Mouse (Mus musculus): ENCODE measurements around the gene Rtp4. TPM values are rescaled to one million over a fixed set of nuclear protein-coding genes. Genes with fewer than 3 reads are reported as not detected.
A peak's percentile ranks its signal among the peaks of the same experiment; 100 is the strongest.

The Rtp4 gene
- polyA plus RNA-seq, 1 experiment from 2014 or later, result 6.2 TPM

- Histone ChIP-seq H3K4me2 (ENCODE audit: low read length) (no peak overlapping the region), H3K9me3 (ENCODE audit: control insufficient read depth, low read length) (no peaks in the 10 kb centered on the region), H3K27me3 (replicated peaks; ENCODE audit: control insufficient read depth, insufficient read depth, low read length) (no peaks in the 10 kb centered on the region), H3K36me3 (ENCODE audit: control insufficient read depth, insufficient read depth, low read length) (no peaks in the 10 kb centered on the region), H3K27ac (ENCODE audit: low read depth) (no peak overlapping the region), H3K4me1 (replicated peaks; ENCODE audit: control insufficient read depth, insufficient read depth, low read length) (peaks cover 7% of the 10 kb centered on the region), H3K9ac (ENCODE audit: low read length) (no peak overlapping the region), H3K4me3 (ENCODE audit: low read depth, low read length) (no peak overlapping the region)
- no peak for DNase-seq (ENCODE audit: low spot score)
- ATAC-seq (replicated peaks; ENCODE audit: low FRiP score, low TSS enrichment, low read depth), result no peak
- WGBS, result 90% methylated on average over 4 of the region's 4 CpGs
These were observed 27.3 kb upstream of the Rtp4 start for GRCm38 (mm10) chr16:23492783-23493182.

DNA sequence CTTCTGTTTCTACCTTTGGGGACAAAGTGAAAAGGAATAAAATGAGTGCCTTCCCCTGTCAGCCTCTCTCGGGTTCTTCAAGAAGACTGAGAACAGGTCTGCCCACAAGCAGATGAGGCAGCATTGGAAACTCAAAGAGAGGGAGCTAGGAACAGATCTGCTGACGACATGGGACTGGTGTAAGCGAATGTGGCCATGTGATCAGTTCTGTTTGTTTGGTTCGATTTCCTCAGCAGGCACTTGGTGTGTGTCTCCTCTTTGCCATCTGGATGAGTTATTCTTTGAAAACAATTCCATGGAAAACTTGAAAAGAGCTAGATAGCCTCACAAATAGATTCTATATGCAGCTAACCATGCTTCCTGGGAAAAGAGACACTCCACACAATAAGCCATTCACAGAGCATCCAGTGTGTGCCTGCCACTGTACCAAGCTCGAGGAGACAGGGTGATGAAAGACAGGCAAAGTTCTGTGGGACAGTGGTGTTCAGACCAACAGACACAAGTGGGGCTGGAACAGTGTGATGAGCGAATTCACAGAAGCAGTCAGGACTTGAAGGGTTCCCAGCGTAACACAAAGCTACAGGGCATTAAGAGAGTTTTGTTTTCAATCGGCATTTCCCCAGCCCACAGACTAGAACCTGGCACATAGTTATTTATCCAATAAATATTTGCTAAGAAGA, 23.7 kb upstream of the Rtp4 start:
- ATAC-seq (replicated peaks; ENCODE audit: low FRiP score, low TSS enrichment, low read depth) (no peak), DNase-seq (ENCODE audit: low spot score) (no peak)
- WGBS, result 52% methylated on average over 8 of the region's 8 CpGs
- Histone ChIP-seq H3K4me2 (ENCODE audit: low read length) (no peak overlapping the region), H3K4me1 (replicated peaks; ENCODE audit: control insufficient read depth, insufficient read depth, low read length) (peaks cover 20% of the 10 kb centered on the region), H3K9ac (ENCODE audit: low read length) (no peak overlapping the region), H3K9me3 (ENCODE audit: control insufficient read depth, low read length) (no peaks in the 10 kb centered on the region), H3K4me3 (ENCODE audit: low read depth, low read length) (no peak overlapping the region), H3K36me3 (ENCODE audit: control insufficient read depth, insufficient read depth, low read length) (no peaks in the 10 kb centered on the region), H3K27ac (ENCODE audit: low read depth) (no peak overlapping the region), H3K27me3 (replicated peaks; ENCODE audit: control insufficient read depth, insufficient read depth, low read length) (no peaks in the 10 kb centered on the region)

- ATAC-seq (replicated peaks; ENCODE audit: low FRiP score, low TSS enrichment, low read depth) (0 out of 2 replicates have a peak, but pooled peaks have one; percentile 47), DNase-seq (ENCODE audit: low spot score) (no peak)
- H3K9ac ChIP-seq (ENCODE audit: low read length), result no peak overlapping the region
- no peak overlapping the region for H3K4me2 ChIP-seq (ENCODE audit: low read length)
- H3K4me3 ChIP-seq (ENCODE audit: low read depth, low read length), result no peak overlapping the region
- peaks cover 20% of the 10 kb centered on the region for H3K4me1 ChIP-seq (replicated peaks; ENCODE audit: control insufficient read depth, insufficient read depth, low read length)
- no peaks in the 10 kb centered on the region for H3K9me3 ChIP-seq (ENCODE audit: control insufficient read depth, low read length)
- H3K27ac ChIP-seq (ENCODE audit: low read depth), result no peak overlapping the region; the same call in 1 of the 2 replicates
- H3K27me3 ChIP-seq (replicated peaks; ENCODE audit: control insufficient read depth, insufficient read depth, low read length), result no peaks in the 10 kb centered on the region
- H3K36me3 ChIP-seq (ENCODE audit: control insufficient read depth, insufficient read depth, low read length), result no peaks in the 10 kb centered on the region
- 7% methylated on average over 3 of the region's 3 CpGs for WGBS
These were observed 22.7 kb upstream of the Rtp4 start for GRCm38 (mm10) chr16:23497440-23497839.

DNA sequence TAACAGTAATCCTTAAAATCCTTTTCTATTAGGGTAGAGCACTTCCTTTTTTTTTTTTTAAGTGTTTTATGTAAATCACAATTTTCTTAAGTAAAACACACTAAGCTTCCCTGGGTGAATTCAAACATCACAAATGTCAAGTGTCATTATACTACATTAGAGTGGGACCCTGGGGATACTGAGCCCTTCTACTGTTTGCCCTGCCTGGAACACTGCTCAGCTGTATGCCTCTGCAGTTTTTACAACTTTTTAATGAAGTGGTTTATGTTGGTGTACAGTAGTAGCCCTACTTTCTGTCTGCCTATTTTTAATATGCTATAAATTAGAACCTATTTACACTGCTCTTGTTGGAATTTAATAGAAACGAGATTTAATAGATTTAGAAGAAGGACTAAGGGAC, 22.2 kb upstream of the Rtp4 start:
- ATAC-seq (replicated peaks; ENCODE audit: low FRiP score, low TSS enrichment, low read depth) (no peak), DNase-seq (ENCODE audit: low spot score) (no peak)
- Histone ChIP-seq H3K27me3 (replicated peaks; ENCODE audit: control insufficient read depth, insufficient read depth, low read length) (no peaks in the 10 kb centered on the region), H3K4me3 (ENCODE audit: low read depth, low read length) (no peak overlapping the region), H3K27ac (ENCODE audit: low read depth) (no peak overlapping the region), H3K36me3 (ENCODE audit: control insufficient read depth, insufficient read depth, low read length) (no peaks in the 10 kb centered on the region), H3K4me2 (ENCODE audit: low read length) (no peak overlapping the region), H3K4me1 (replicated peaks; ENCODE audit: control insufficient read depth, insufficient read depth, low read length) (peaks cover 20% of the 10 kb centered on the region), H3K9ac (ENCODE audit: low read length) (no peak overlapping the region), H3K9me3 (ENCODE audit: control insufficient read depth, low read length) (no peaks in the 10 kb centered on the region)
- 39% methylated on average over 1 of the region's 1 CpGs for WGBS

DNA sequence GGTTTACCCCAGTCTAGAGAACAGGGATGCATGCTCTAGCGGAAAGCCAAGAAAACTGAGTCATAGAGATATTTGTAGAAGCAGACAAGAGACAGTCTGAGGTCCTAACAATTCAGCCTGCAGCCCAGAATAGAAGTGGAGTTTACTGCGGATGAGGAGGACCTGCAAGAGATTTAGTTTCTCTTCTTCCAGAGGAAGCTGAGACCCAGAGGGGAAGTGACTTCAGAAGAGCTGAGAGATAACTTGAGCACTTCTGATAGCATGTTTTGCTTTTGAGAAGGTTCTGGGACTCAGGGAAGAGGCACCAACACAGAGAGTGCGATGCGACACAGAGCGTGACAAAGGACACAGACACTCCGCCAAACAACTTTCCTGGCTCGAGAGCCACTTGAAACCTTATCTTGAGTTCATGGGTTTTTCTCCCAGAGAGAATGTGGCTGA, 21.4 kb upstream of the Rtp4 start:
- Histone ChIP-seq H3K4me3 (ENCODE audit: low read depth, low read length) (no peak overlapping the region), H3K27ac (ENCODE audit: low read depth) (no peak overlapping the region)
- no peak for DNase-seq (ENCODE audit: low spot score)

DNA sequence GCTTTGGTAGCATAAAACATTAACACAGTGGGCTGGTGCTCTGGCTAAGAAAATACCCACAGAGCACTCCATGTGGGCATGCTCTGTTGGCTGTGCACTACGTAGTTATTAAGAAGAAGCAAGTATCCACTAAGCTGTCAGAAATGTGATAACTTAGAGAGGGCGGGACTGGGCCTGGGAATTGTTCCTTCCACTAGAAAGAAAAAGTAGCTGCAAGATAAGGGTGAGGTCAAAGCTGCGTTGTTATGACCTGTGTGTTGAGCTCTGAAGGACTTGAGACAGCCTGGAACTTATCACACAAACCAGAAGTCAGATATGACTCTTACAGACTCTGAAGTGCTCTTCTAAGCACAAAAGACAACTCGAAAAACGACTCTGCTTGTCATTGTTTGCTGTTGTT, 19.5 kb upstream of the Rtp4 start:
- H3K36me3 ChIP-seq (ENCODE audit: control insufficient read depth, insufficient read depth, low read length), result no peaks in the 10 kb centered on the region
- H3K27me3 ChIP-seq (replicated peaks; ENCODE audit: control insufficient read depth, insufficient read depth, low read length), result no peaks in the 10 kb centered on the region
- no peak overlapping the region for H3K27ac ChIP-seq (ENCODE audit: low read depth)
- 56% methylated on average over 5 of the region's 5 CpGs for WGBS
- DNase-seq (ENCODE audit: low spot score), result no peak
- no peak overlapping the region for H3K4me2 ChIP-seq (ENCODE audit: low read length)
- H3K9ac ChIP-seq (ENCODE audit: low read length), result no peak overlapping the region
- no peak overlapping the region for H3K4me3 ChIP-seq (ENCODE audit: low read depth, low read length)
- no peaks in the 10 kb centered on the region for H3K9me3 ChIP-seq (ENCODE audit: control insufficient read depth, low read length)
- no peak for ATAC-seq (replicated peaks; ENCODE audit: low FRiP score, low TSS enrichment, low read depth)
- peaks cover 20% of the 10 kb centered on the region for H3K4me1 ChIP-seq (replicated peaks; ENCODE audit: control insufficient read depth, insufficient read depth, low read length)

More for the DNA sequence above, 21.4 kb upstream of the Rtp4 start:
- Histone ChIP-seq H3K4me1 (replicated peaks; ENCODE audit: control insufficient read depth, insufficient read depth, low read length) (peaks cover 20% of the 10 kb centered on the region), H3K9me3 (ENCODE audit: control insufficient read depth, low read length) (no peaks in the 10 kb centered on the region), H3K9ac (ENCODE audit: low read length) (no peak overlapping the region), H3K27me3 (replicated peaks; ENCODE audit: control insufficient read depth, insufficient read depth, low read length) (no peaks in the 10 kb centered on the region), H3K4me2 (ENCODE audit: low read length) (no peak overlapping the region), H3K36me3 (ENCODE audit: control insufficient read depth, insufficient read depth, low read length) (no peaks in the 10 kb centered on the region)
- ATAC-seq (replicated peaks; ENCODE audit: low FRiP score, low TSS enrichment, low read depth), result no peak
- 65% methylated on average over 7 of the region's 7 CpGs for WGBS

DNA sequence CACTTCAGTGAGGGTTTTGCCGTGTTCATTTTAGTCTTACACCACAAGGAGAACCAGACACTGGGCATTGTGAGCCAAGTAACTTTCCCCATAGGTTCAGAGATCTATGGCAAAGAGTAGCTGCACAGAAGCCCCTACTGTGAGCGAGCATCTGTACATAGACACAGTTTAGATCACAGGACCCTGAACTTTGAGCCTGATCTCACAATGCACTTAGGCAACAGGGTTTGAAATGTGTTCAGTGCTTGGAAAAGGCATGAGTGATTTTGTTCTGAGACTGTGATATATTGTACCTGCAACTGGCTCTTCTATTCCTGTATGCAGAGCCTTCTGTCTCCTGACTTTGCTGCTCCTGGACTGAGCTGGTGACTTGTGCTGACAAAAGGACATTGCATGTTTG, 18.8 kb upstream of the Rtp4 start:
- H3K36me3 ChIP-seq (ENCODE audit: control insufficient read depth, insufficient read depth, low read length), result no peaks in the 10 kb centered on the region
- H3K9ac ChIP-seq (ENCODE audit: low read length), result no peak overlapping the region
- H3K4me2 ChIP-seq (ENCODE audit: low read length), result no peak overlapping the region
- H3K4me3 ChIP-seq (ENCODE audit: low read depth, low read length), result no peak overlapping the region
- no peaks in the 10 kb centered on the region for H3K27me3 ChIP-seq (replicated peaks; ENCODE audit: control insufficient read depth, insufficient read depth, low read length)
- DNase-seq (ENCODE audit: low spot score) (no peak), ATAC-seq (replicated peaks; ENCODE audit: low FRiP score, low TSS enrichment, low read depth) (no peak)
- no peak overlapping the region for H3K27ac ChIP-seq (ENCODE audit: low read depth)
- peaks cover 25% of the 10 kb centered on the region for H3K4me1 ChIP-seq (replicated peaks; ENCODE audit: control insufficient read depth, insufficient read depth, low read length)
- H3K9me3 ChIP-seq (ENCODE audit: control insufficient read depth, low read length), result no peaks in the 10 kb centered on the region
- WGBS, result 82% methylated on average over 2 of the region's 2 CpGs

DNA sequence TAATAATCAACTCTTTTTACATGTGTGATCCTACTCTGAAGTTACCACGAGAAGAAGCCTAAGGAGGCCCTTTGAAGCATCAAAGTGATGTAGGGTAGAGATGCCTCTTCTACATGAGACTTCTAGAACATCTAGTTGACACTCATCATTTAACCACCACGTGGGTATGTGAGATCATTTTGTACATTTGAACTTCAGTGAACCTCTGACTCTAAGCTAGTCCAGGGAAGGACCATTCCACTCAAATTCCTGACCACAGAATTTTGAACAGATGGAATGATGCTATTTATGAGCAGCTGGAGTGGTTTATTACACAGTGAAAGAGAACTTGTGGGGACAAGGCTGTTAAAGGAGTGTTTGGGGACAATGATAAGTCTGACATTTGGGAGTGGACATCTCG, 17.6 kb upstream of the Rtp4 start:
- no peak overlapping the region for H3K9ac ChIP-seq (ENCODE audit: low read length)
- no peak overlapping the region for H3K4me3 ChIP-seq (ENCODE audit: low read depth, low read length)
- no peak overlapping the region for H3K4me2 ChIP-seq (ENCODE audit: low read length)
- no peaks in the 10 kb centered on the region for H3K9me3 ChIP-seq (ENCODE audit: control insufficient read depth, low read length)
- H3K27ac ChIP-seq (ENCODE audit: low read depth), result no peak overlapping the region
- H3K27me3 ChIP-seq (replicated peaks; ENCODE audit: control insufficient read depth, insufficient read depth, low read length), result no peaks in the 10 kb centered on the region
- 69% methylated on average over 3 of the region's 3 CpGs for WGBS
- ATAC-seq (replicated peaks; ENCODE audit: low FRiP score, low TSS enrichment, low read depth), result no peak
- no peaks in the 10 kb centered on the region for H3K36me3 ChIP-seq (ENCODE audit: control insufficient read depth, insufficient read depth, low read length)
- peaks cover 22% of the 10 kb centered on the region for H3K4me1 ChIP-seq (replicated peaks; ENCODE audit: control insufficient read depth, insufficient read depth, low read length)
- no peak for DNase-seq (ENCODE audit: low spot score)

DNA sequence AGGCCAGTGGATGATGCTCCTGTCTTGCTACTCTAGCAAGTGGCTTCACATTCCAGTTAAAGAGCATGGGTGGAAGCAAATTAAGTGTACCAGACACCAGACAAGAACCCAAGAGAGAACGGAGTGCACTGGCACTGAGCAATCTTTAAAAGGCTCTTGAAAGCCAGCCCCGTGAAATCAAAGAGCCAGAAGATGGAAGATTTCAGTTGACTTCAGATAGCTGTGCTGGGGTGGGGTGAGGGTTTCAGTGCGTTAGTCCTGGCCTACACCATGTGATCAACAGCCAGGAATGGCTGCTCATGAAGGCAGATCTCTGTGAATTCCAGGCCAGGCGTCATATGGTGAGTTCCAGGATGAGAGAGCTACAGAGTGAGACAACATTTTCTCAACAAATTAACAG, 16.7 kb upstream of the Rtp4 start:
- no peak overlapping the region for H3K9ac ChIP-seq (ENCODE audit: low read length)
- H3K4me3 ChIP-seq (ENCODE audit: low read depth, low read length), result no peak overlapping the region
- ATAC-seq (replicated peaks; ENCODE audit: low FRiP score, low TSS enrichment, low read depth), result no peak

More for the DNA sequence above, 16.7 kb upstream of the Rtp4 start:
- Histone ChIP-seq H3K9me3 (ENCODE audit: control insufficient read depth, low read length) (no peaks in the 10 kb centered on the region), H3K4me1 (replicated peaks; ENCODE audit: control insufficient read depth, insufficient read depth, low read length) (peaks cover 13% of the 10 kb centered on the region; the same call in 1 of the 2 replicates), H3K27me3 (replicated peaks; ENCODE audit: control insufficient read depth, insufficient read depth, low read length) (no peaks in the 10 kb centered on the region), H3K36me3 (ENCODE audit: control insufficient read depth, insufficient read depth, low read length) (no peaks in the 10 kb centered on the region), H3K27ac (ENCODE audit: low read depth) (no peak overlapping the region), H3K4me2 (ENCODE audit: low read length) (no peak overlapping the region)
- WGBS, result 78% methylated on average over 4 of the region's 4 CpGs
- DNase-seq (ENCODE audit: low spot score), result no peak
